Mouse (Mus musculus) G1E (cell line): ENCODE measurements around the gene R3hdm1.

Experiments used
- CTCF ChIP-seq: IDR thresholded peaks from 2 replicates; pipeline ENCODE4 v1.5.1; 2012; ENCODE audit warnings: low read depth, low read length, inconsistent platforms, mixed read lengths
- GATA1 ChIP-seq: IDR thresholded peaks from 2 replicates; pipeline ENCODE4 v1.6.1; 2012; ENCODE audit warnings: borderline replicate concordance, low read length, inconsistent platforms, mixed read lengths
- TAL1 ChIP-seq: conservative IDR thresholded peaks from 2 replicates; pipeline ENCODE4 v1.6.1; 2012; ENCODE audit warnings: low read depth, low read length, inconsistent platforms, mixed read lengths

GRCm38 (mm10) chr1:128141737-128142136 is 38.6 kb downstream of the R3hdm1 start:
- TF ChIP-seq GATA1 (no peak), CTCF (no peak), TAL1 (no peak)
